Mouse (Mus musculus) bone marrow macrophage, adult 2 months (primary cell): ENCODE results near the gene Lca5l. TPM values are rescaled to one million over a fixed set of nuclear protein-coding genes. Genes with fewer than 3 reads are reported as not detected.

ENCODE experiments used
- H3K27ac ChIP-seq: 2 replicates; pipeline ENCODE4 v1.5.1; 2012; ENCODE audit warnings: low read depth, low read length; ENCODE audit not compliant: insufficient read depth
- H3K4me1 ChIP-seq: 2 replicates; pipeline ENCODE4 v1.6.1; 2012; ENCODE audit warnings: low read length; ENCODE audit not compliant: control insufficient read depth, insufficient read depth
- H3K4me3 ChIP-seq: 2 replicates; pipeline ENCODE4 v1.5.1; 2012; ENCODE audit warnings: mild to moderate bottlenecking, low read length, moderate library complexity; ENCODE audit not compliant: insufficient read depth
- CTCF ChIP-seq: IDR thresholded peaks from 2 replicates; pipeline ENCODE4 v1.5.1; 2012; ENCODE audit warnings: low read depth, mild to moderate bottlenecking, low read length, moderate library complexity
- POLR2A ChIP-seq: IDR thresholded peaks from 2 replicates; pipeline ENCODE4 v1.6.1; 2012; ENCODE audit warnings: mild to moderate bottlenecking, low read depth, low read length, borderline replicate concordance
- polyA plus RNA-seq: library from polyadenylated mRNA; stranded (reverse); fragments of >200 nt; gene quantifications from 2 replicates; pipeline ENCODE4 v1.2.4, GENCODE M21; 2012; ENCODE audit not compliant: missing spikeins, insufficient read depth, insufficient read length

Gene Lca5l
- polyA plus RNA-seq, 1 experiment: 0.39 TPM

DNA sequence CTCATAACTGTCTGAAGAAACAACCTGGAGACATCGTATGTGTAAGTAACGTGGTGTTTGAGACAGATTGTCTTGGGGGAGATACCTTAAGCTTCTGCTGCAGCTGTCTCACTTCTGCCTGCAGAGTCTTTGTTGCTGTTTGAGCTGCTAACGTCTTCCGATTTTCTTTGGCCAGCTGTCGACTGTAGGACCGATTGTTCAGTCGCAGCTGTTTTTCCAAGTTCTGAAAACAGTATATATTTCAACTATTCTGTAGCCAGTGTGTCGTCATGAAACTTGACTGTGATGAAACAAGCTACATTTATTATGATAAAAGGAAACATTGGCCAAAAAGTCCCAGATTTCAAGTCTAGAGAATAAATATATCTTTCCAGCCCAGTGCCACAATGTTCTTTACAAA is 18.4 kb downstream of the Lca5l start:
- H3K4me3 ChIP-seq: no peak overlapping the region
- no peak overlapping the region for H3K27ac ChIP-seq
- H3K4me1 ChIP-seq: no peaks in the 10 kb centered on the region
- TF ChIP-seq POLR2A (no peak), CTCF (no peak)

GRCm38 (mm10) chr16:96168837-96169236 is 23.2 kb downstream of the Lca5l start:
- no peak for TF ChIP-seq CTCF
- no peak for TF ChIP-seq POLR2A
- no peaks in the 10 kb centered on the region for H3K4me1 ChIP-seq
- H3K4me3 ChIP-seq: no peak overlapping the region
- no peak overlapping the region for H3K27ac ChIP-seq

GRCm38 (mm10) chr16:96165723-96166264 is 26.3 kb downstream of the Lca5l start:
- H3K27ac ChIP-seq: no peak overlapping the region
- H3K4me3 ChIP-seq: no peak overlapping the region
- TF ChIP-seq CTCF (no peak), POLR2A (no peak)
- no peaks in the 10 kb centered on the region for H3K4me1 ChIP-seq

DNA sequence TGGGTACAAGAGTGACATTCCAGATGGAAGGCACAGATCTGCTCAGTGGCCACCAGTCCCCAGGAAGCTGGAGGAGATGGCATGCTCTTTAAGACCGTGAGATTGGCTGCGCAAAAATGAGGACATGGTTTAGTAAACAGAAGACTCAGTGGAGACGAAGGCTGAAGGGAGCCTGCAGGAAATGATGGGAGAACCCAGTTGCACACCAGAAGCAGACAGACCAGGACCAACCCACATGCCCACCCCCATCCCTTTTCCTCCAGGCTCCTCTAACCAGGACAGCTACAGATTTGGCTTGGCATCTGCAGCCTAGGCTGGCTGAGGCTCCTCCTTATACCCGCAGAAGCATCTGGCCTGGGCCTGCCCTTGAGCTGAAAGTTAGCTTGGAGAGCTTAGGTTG is 30.7 kb downstream of the Lca5l start:
- Histone ChIP-seq H3K27ac (no peak overlapping the region), H3K4me3 (no peak overlapping the region), H3K4me1 (no peaks in the 10 kb centered on the region)
- TF ChIP-seq POLR2A (no peak), CTCF (no peak)

GRCm38 (mm10) chr16:96160927-96161326 is 31.1 kb downstream of the Lca5l start:
- H3K27ac ChIP-seq: no peak overlapping the region
- H3K4me1 ChIP-seq: no peaks in the 10 kb centered on the region
- H3K4me3 ChIP-seq: no peak overlapping the region
- TF ChIP-seq CTCF (no peak), POLR2A (no peak)

- Histone ChIP-seq H3K4me1 (no peaks in the 10 kb centered on the region), H3K4me3 (no peak overlapping the region), H3K27ac (no peak overlapping the region)
- TF ChIP-seq CTCF (no peak), POLR2A (no peak)
Measured at GRCm38 (mm10) chr16:96159794-96160346, 32.2 kb downstream of the Lca5l start.

DNA sequence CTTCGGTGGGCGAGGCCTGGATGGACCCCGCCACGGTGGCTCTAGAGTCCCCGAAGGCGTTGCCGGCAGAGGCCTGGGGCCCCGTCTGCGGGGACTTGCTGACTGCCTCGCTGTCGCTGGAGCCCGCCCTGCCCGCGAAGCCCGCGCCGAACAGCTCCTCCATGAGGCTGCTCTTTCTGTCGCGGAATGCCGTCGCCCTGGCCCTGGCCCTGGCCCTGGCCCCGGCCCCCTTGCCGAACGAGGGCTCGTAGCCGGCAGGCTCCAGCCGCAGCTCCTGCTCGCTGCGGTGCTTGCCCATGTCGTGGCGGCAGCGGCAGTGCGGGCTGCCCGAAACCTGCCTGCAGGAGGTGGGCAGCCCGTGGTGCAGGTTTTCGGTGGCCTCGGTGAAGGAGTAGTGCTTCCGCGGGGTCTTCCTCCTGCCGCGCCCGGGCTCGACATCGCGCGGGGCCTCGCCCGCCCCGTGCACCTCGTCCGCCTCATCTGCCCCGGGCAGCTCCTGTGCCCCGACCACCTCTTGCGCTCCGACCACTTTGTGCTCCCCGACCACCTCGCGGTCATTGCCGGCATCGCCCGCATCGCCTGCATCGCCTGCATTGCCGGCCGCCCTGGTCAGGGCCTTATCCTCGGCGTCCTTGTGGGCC is 32.9 kb downstream of the Lca5l start:
- Histone ChIP-seq H3K4me1 (no peaks in the 10 kb centered on the region), H3K4me3 (no peak overlapping the region), H3K27ac (no peak overlapping the region)
- no peak for TF ChIP-seq CTCF
- no peak for TF ChIP-seq POLR2A

- no peak for TF ChIP-seq CTCF
- no peak for TF ChIP-seq POLR2A
- H3K4me1 ChIP-seq: no peaks in the 10 kb centered on the region
- no peak overlapping the region for H3K27ac ChIP-seq
- H3K4me3 ChIP-seq: no peak overlapping the region
Measured at GRCm38 (mm10) chr16:96158511-96159080, 33.5 kb downstream of the Lca5l start.

GRCm38 (mm10) chr16:96157171-96157570 is 34.9 kb downstream of the Lca5l start:
- no peak for TF ChIP-seq CTCF
- TF ChIP-seq POLR2A: no peak
- Histone ChIP-seq H3K4me3 (no peak overlapping the region), H3K27ac (no peak overlapping the region), H3K4me1 (no peaks in the 10 kb centered on the region)

DNA sequence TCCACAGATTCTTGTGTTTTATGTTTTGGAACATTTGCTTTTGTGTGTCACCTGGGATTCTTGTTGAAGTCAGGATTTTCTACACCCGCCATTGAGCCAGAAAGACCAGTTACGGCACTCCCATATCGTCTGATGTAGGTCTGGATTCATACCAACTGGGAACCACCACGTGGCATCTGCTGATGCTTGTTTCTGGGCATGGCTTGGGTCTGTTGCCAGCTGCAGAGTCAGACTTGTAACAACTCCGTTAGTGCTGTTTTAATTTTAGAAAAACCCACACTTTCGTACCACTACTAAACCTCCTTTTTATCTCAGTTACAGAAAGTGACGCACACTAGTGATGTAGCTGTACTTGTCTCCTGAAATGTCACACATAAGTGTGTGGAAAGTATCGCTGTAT is 36.1 kb downstream of the Lca5l start:
- Histone ChIP-seq H3K4me1 (peaks cover 5% of the 10 kb centered on the region), H3K4me3 (no peak overlapping the region), H3K27ac (no peak overlapping the region)
- TF ChIP-seq CTCF: no peak
- TF ChIP-seq POLR2A: no peak
